Mouse (Mus musculus) thymus, adult 18-20 months (tissue): ENCODE results near the gene Nexn.
A peak's percentile ranks its signal among the peaks of the same experiment; 100 is the strongest.

Experiments used
- DNase-seq, 2 experiments: peaks; one replicate each; pipeline ENCODE4 v3.0.0; 2022; ENCODE audit warnings: mixed read lengths in 2 of 2

The Nexn gene

GRCm38 (mm10) chr3:152277912-152278311 lies 11.8 kb upstream of the Nexn start:
- no peak for DNase-seq

- DNase-seq: no peak
These were observed 10.8 kb upstream of the Nexn start for GRCm38 (mm10) chr3:152276935-152277334.

- DNase-seq: no peak
These were observed 8.9 kb upstream of the Nexn start for GRCm38 (mm10) chr3:152275008-152275407.

- no peak for DNase-seq
These were observed 7.0 kb upstream of the Nexn start for GRCm38 (mm10) chr3:152272974-152273685.

GRCm38 (mm10) chr3:152271876-152272275 lies 5.7 kb upstream of the Nexn start:
- DNase-seq: no peak

GRCm38 (mm10) chr3:152271071-152271710 lies 5.0 kb upstream of the Nexn start:
- no peak for DNase-seq

- DNase-seq: no peak
These were observed 1.9 kb upstream of the Nexn start for GRCm38 (mm10) chr3:152268099-152268498.

- DNase-seq: no peak
These were observed 657 bp downstream of the Nexn start for GRCm38 (mm10) chr3:152265351-152266035.

- no peak for DNase-seq
These were observed 1.3 kb downstream of the Nexn start for GRCm38 (mm10) chr3:152264830-152265229.

GRCm38 (mm10) chr3:152264374-152264773 lies 1.8 kb downstream of the Nexn start:
- DNase-seq: no peak

- no peak for DNase-seq
These were observed 4.2 kb downstream of the Nexn start for GRCm38 (mm10) chr3:152261948-152262347.

GRCm38 (mm10) chr3:152261436-152261835 lies 4.7 kb downstream of the Nexn start:
- no peak for DNase-seq

GRCm38 (mm10) chr3:152260362-152260761 lies 5.8 kb downstream of the Nexn start:
- DNase-seq: no peak

- DNase-seq: peak in 1 of 2 experiments; percentile 25
These were observed 6.7 kb downstream of the Nexn start for GRCm38 (mm10) chr3:152259409-152259808.

GRCm38 (mm10) chr3:152257528-152257927 lies 8.6 kb downstream of the Nexn start:
- DNase-seq: no peak

- DNase-seq: no peak
These were observed 15.7 kb downstream of the Nexn start for GRCm38 (mm10) chr3:152250487-152250886.

- no peak for DNase-seq
These were observed 18.4 kb downstream of the Nexn start for GRCm38 (mm10) chr3:152247708-152248107.

- no peak for DNase-seq
These were observed 20.8 kb downstream of the Nexn start for GRCm38 (mm10) chr3:152245273-152245910.

- no peak for DNase-seq
These were observed 22.8 kb downstream of the Nexn start for GRCm38 (mm10) chr3:152243304-152243703.

- no peak for DNase-seq
These were observed 25.1 kb downstream of the Nexn start for GRCm38 (mm10) chr3:152241098-152241497.

- DNase-seq: no peak
These were observed 26.6 kb downstream of the Nexn start for GRCm38 (mm10) chr3:152239592-152239991.

GRCm38 (mm10) chr3:152238836-152239235 lies 27.3 kb downstream of the Nexn start:
- no peak for DNase-seq

- DNase-seq: no peak
These were observed 30.3 kb downstream of the Nexn start for GRCm38 (mm10) chr3:152235805-152236204.
